Mouse (Mus musculus): Measurements from ENCODE around the gene Slc6a21. TPM values are rescaled to one million over a fixed set of nuclear protein-coding genes. Genes with fewer than 3 reads are reported as not detected.
A peak's percentile ranks its signal among the peaks of the same experiment; 100 is the strongest.

Slc6a21 gene
- polyA plus RNA-seq, 1 experiment from 2014 or later, result not detected

GRCm38 (mm10) chr7:45315182-45315701, 37.9 kb downstream of the Slc6a21 start:
- no peak for DNase-seq (ENCODE audit: low spot score)

GRCm38 (mm10) chr7:45316536-45316935, 39.2 kb downstream of the Slc6a21 start:
- peak; percentile 74 for ATAC-seq (ENCODE audit: low FRiP score, low TSS enrichment)
- H3K4me1 ChIP-seq (replicated peaks; ENCODE audit: control insufficient read depth, insufficient read depth), result no peaks in the 10 kb centered on the region
- TF ChIP-seq EP300 (optimal IDR thresholded peaks at IDR 0.05), result no peak
- no peak for TF ChIP-seq CTCF (IDR thresholded peaks at IDR 0.05; ENCODE audit: low read depth)
- peaks cover 6% of the 10 kb centered on the region; the same call in 1 of the 2 replicates for H3K36me3 ChIP-seq (ENCODE audit: control insufficient read depth, insufficient read depth, low read length)
- WGBS, result 81% methylated on average over 14 of the region's 14 CpGs
- 0 out of 2 replicates have a peak overlapping the region, but pooled peaks have one; percentile 24 for H3K27ac ChIP-seq (replicated peaks)
- no peak overlapping the region for H3K4me3 ChIP-seq (ENCODE audit: low read depth, low read length)
- no peak overlapping the region for H3K4me2 ChIP-seq (replicated peaks; ENCODE audit: low read depth)
- H3K27me3 ChIP-seq (ENCODE audit: control insufficient read depth, insufficient read depth, low read length), result no peaks in the 10 kb centered on the region
- no peak overlapping the region for H3K9ac ChIP-seq (ENCODE audit: low read length)
- H3K9me3 ChIP-seq (ENCODE audit: control insufficient read depth, low read length), result no peaks in the 10 kb centered on the region
- DNase-seq (ENCODE audit: low spot score), result peak; percentile 84

More at GRCm38 (mm10) chr7:45315182-45315701, 37.9 kb downstream of the Slc6a21 start:
- Histone ChIP-seq H3K9ac (ENCODE audit: low read length) (no peak overlapping the region), H3K27ac (replicated peaks) (no peak overlapping the region), H3K36me3 (ENCODE audit: control insufficient read depth, insufficient read depth, low read length) (peaks cover 11% of the 10 kb centered on the region; the same call in 1 of the 2 replicates), H3K4me2 (replicated peaks; ENCODE audit: low read depth) (no peak overlapping the region), H3K27me3 (ENCODE audit: control insufficient read depth, insufficient read depth, low read length) (no peaks in the 10 kb centered on the region), H3K4me1 (replicated peaks; ENCODE audit: control insufficient read depth, insufficient read depth) (no peaks in the 10 kb centered on the region), H3K4me3 (ENCODE audit: low read depth, low read length) (no peak overlapping the region), H3K9me3 (ENCODE audit: control insufficient read depth, low read length) (no peaks in the 10 kb centered on the region)
- TF ChIP-seq CTCF (IDR thresholded peaks at IDR 0.05; ENCODE audit: low read depth) (no peak), EP300 (optimal IDR thresholded peaks at IDR 0.05) (no peak)
- no peak for ATAC-seq (ENCODE audit: low FRiP score, low TSS enrichment)
- WGBS, result 82% methylated on average over 10 of the region's 10 CpGs

GRCm38 (mm10) chr7:45322245-45322644, 44.9 kb downstream of the Slc6a21 start:
- WGBS, result 90% methylated on average over 4 of the region's 4 CpGs
- Histone ChIP-seq H3K36me3 (ENCODE audit: control insufficient read depth, insufficient read depth, low read length) (peaks cover 8% of the 10 kb centered on the region), H3K27me3 (ENCODE audit: control insufficient read depth, insufficient read depth, low read length) (no peaks in the 10 kb centered on the region), H3K4me3 (ENCODE audit: low read depth, low read length) (no peak overlapping the region), H3K9me3 (ENCODE audit: control insufficient read depth, low read length) (no peaks in the 10 kb centered on the region), H3K9ac (ENCODE audit: low read length) (no peak overlapping the region), H3K27ac (replicated peaks) (no peak overlapping the region), H3K4me1 (replicated peaks; ENCODE audit: control insufficient read depth, insufficient read depth) (no peaks in the 10 kb centered on the region), H3K4me2 (replicated peaks; ENCODE audit: low read depth) (no peak overlapping the region)
- ATAC-seq (ENCODE audit: low FRiP score, low TSS enrichment) (no peak), DNase-seq (ENCODE audit: low spot score) (no peak)
- TF ChIP-seq CTCF (IDR thresholded peaks at IDR 0.05; ENCODE audit: low read depth), result no peak
- no peak for TF ChIP-seq EP300 (optimal IDR thresholded peaks at IDR 0.05)

- no peak overlapping the region for H3K27ac ChIP-seq (replicated peaks)
- ATAC-seq (ENCODE audit: low FRiP score, low TSS enrichment), result no peak
- 91% methylated on average over 5 of the region's 5 CpGs for WGBS
Observed at GRCm38 (mm10) chr7:45323069-45323468, 45.8 kb downstream of the Slc6a21 start.

GRCm38 (mm10) chr7:45325800-45326199, 48.5 kb downstream of the Slc6a21 start:
- Histone ChIP-seq H3K4me3 (ENCODE audit: low read depth, low read length) (no peak overlapping the region), H3K4me2 (replicated peaks; ENCODE audit: low read depth) (no peak overlapping the region), H3K27me3 (ENCODE audit: control insufficient read depth, insufficient read depth, low read length) (no peaks in the 10 kb centered on the region), H3K9ac (ENCODE audit: low read length) (no peak overlapping the region), H3K36me3 (ENCODE audit: control insufficient read depth, insufficient read depth, low read length) (peaks cover 5% of the 10 kb centered on the region), H3K27ac (replicated peaks) (no peak overlapping the region), H3K4me1 (replicated peaks; ENCODE audit: control insufficient read depth, insufficient read depth) (no peaks in the 10 kb centered on the region), H3K9me3 (ENCODE audit: control insufficient read depth, low read length) (no peaks in the 10 kb centered on the region)
- TF ChIP-seq CTCF (IDR thresholded peaks at IDR 0.05; ENCODE audit: low read depth) (peak; percentile 47), EP300 (optimal IDR thresholded peaks at IDR 0.05) (no peak)
- DNase-seq (ENCODE audit: low spot score) (no peak), ATAC-seq (ENCODE audit: low FRiP score, low TSS enrichment) (no peak)

More at GRCm38 (mm10) chr7:45323069-45323468, 45.8 kb downstream of the Slc6a21 start:
- H3K4me1 ChIP-seq (replicated peaks; ENCODE audit: control insufficient read depth, insufficient read depth), result no peaks in the 10 kb centered on the region
- H3K4me2 ChIP-seq (replicated peaks; ENCODE audit: low read depth), result no peak overlapping the region
- TF ChIP-seq CTCF (IDR thresholded peaks at IDR 0.05; ENCODE audit: low read depth), result no peak
- TF ChIP-seq EP300 (optimal IDR thresholded peaks at IDR 0.05), result no peak
- no peak for DNase-seq (ENCODE audit: low spot score)
- H3K36me3 ChIP-seq (ENCODE audit: control insufficient read depth, insufficient read depth, low read length), result peaks cover 8% of the 10 kb centered on the region
- no peak overlapping the region for H3K4me3 ChIP-seq (ENCODE audit: low read depth, low read length)
- no peaks in the 10 kb centered on the region for H3K9me3 ChIP-seq (ENCODE audit: control insufficient read depth, low read length)
- H3K9ac ChIP-seq (ENCODE audit: low read length), result no peak overlapping the region
- H3K27me3 ChIP-seq (ENCODE audit: control insufficient read depth, insufficient read depth, low read length), result no peaks in the 10 kb centered on the region

GRCm38 (mm10) chr7:45328841-45329475, 51.6 kb downstream of the Slc6a21 start:
- no peak overlapping the region for H3K4me3 ChIP-seq (ENCODE audit: low read depth, low read length)
- peaks cover 5% of the 10 kb centered on the region for H3K36me3 ChIP-seq (ENCODE audit: control insufficient read depth, insufficient read depth, low read length)
- ATAC-seq (ENCODE audit: low FRiP score, low TSS enrichment) (no peak), DNase-seq (ENCODE audit: low spot score) (no peak)
- TF ChIP-seq EP300 (optimal IDR thresholded peaks at IDR 0.05) (no peak), CTCF (IDR thresholded peaks at IDR 0.05; ENCODE audit: low read depth) (no peak)
- no peak overlapping the region for H3K9ac ChIP-seq (ENCODE audit: low read length)
- H3K9me3 ChIP-seq (ENCODE audit: control insufficient read depth, low read length), result no peaks in the 10 kb centered on the region
- WGBS, result 74% methylated on average over 13 of the region's 13 CpGs
- no peak overlapping the region for H3K4me2 ChIP-seq (replicated peaks; ENCODE audit: low read depth)
- H3K27me3 ChIP-seq (ENCODE audit: control insufficient read depth, insufficient read depth, low read length), result no peaks in the 10 kb centered on the region
- H3K4me1 ChIP-seq (replicated peaks; ENCODE audit: control insufficient read depth, insufficient read depth), result peaks cover 3% of the 10 kb centered on the region; the same call in 1 of the 2 replicates
- H3K27ac ChIP-seq (replicated peaks), result 0 out of 2 replicates have a peak overlapping the region, but pooled peaks have one; percentile 30

All from stomach, postnatal 0 days (tissue).